Mouse (Mus musculus): Measurements from ENCODE around the gene Apbb2. TPM values are rescaled to one million over a fixed set of nuclear protein-coding genes. Genes with fewer than 3 reads are reported as not detected.
A peak's percentile ranks its signal among the peaks of the same experiment; 100 is the strongest.

The Apbb2 gene
- polyA plus RNA-seq, 1 experiment: 19.1 TPM

DNA sequence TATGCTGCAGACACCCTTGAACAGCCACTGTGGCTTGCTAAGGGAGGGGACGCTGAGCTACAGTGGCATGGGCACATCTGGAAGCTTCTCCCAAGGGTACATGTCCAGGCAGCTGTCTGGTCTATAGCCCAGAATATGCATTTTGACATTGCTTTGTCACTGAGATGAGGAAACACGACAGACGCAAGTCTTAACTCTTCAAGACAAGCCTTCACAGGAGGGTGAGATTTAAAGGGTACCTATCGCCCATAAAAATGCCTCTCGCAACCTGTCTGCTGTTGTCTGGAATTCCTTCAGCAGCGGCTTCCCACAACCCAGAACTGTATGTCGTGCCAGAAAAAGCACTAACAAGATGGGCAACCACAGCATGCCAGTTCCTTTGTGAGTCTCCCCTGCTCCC is 60.5 kb downstream of the Apbb2 start:
- peaks cover 88% of the 10 kb centered on the region for H3K79me2 ChIP-seq (ENCODE audit: control insufficient read depth, insufficient read depth)
- H3K4me2 ChIP-seq (ENCODE audit: low read depth): no peak overlapping the region
- H3K4me3 ChIP-seq: no peak overlapping the region
- H3K36me3 ChIP-seq (ENCODE audit: control insufficient read depth, insufficient read depth): no peaks in the 10 kb centered on the region
- no peak overlapping the region for H3ac ChIP-seq (ENCODE audit: control insufficient read depth, insufficient read length)
- no peaks in the 10 kb centered on the region for H3K27me3 ChIP-seq (ENCODE audit: control insufficient read depth, insufficient read depth, insufficient read length)
- no peak for TF ChIP-seq CEBPB (IDR thresholded peaks at IDR 0.05; ENCODE audit: insufficient read depth, poor library complexity, severe bottlenecking)

GRCm38 (mm10) chr5:66553933-66554332 is 64.7 kb downstream of the Apbb2 start:
- no peak overlapping the region for H3K4me2 ChIP-seq (ENCODE audit: low read depth)
- peaks cover 84% of the 10 kb centered on the region for H3K79me2 ChIP-seq (ENCODE audit: control insufficient read depth, insufficient read depth)
- no peak overlapping the region for H3ac ChIP-seq (ENCODE audit: control insufficient read depth, insufficient read length)
- no peaks in the 10 kb centered on the region for H3K36me3 ChIP-seq (ENCODE audit: control insufficient read depth, insufficient read depth)
- H3K27me3 ChIP-seq (ENCODE audit: control insufficient read depth, insufficient read depth, insufficient read length): no peaks in the 10 kb centered on the region
- no peak overlapping the region for H3K4me3 ChIP-seq
- TF ChIP-seq POLR2A (IDR thresholded peaks at IDR 0.05; ENCODE audit: insufficient read length, low read depth): no peak
- TF ChIP-seq TCF12 (IDR thresholded peaks at IDR 0.05; ENCODE audit: insufficient read depth, poor library complexity, severe bottlenecking): no peak
- no peak for TF ChIP-seq SRF (IDR thresholded peaks at IDR 0.05; ENCODE audit: control insufficient read depth, insufficient read length, low read depth)
- TF ChIP-seq POLR2AphosphoS2 (IDR thresholded peaks at IDR 0.05; ENCODE audit: insufficient read length, low read depth): no peak
- TF ChIP-seq CEBPB (IDR thresholded peaks at IDR 0.05; ENCODE audit: insufficient read depth, poor library complexity, severe bottlenecking): no peak
- TF ChIP-seq MYOD1 (IDR thresholded peaks at IDR 0.05; ENCODE audit: control insufficient read depth in 1 of 3, insufficient read length in 2 of 3, low read depth in 2 of 3): no peak
- TF ChIP-seq TCF3 (IDR thresholded peaks at IDR 0.05; ENCODE audit: insufficient read length, low read depth): no peak
- TF ChIP-seq REST (IDR thresholded peaks at IDR 0.05; ENCODE audit: insufficient read depth, insufficient read length): no peak
- no peak for TF ChIP-seq E2F4 (IDR thresholded peaks at IDR 0.05; ENCODE audit: insufficient read depth)
- no peak for TF ChIP-seq USF1 (IDR thresholded peaks at IDR 0.05; ENCODE audit: low read depth)
- TF ChIP-seq MYOG (IDR thresholded peaks at IDR 0.05; ENCODE audit: control insufficient read depth in 1 of 3, insufficient read depth in 1 of 3, insufficient read length in 2 of 3, low read depth in 2 of 3): no peak
- TF ChIP-seq MAX (IDR thresholded peaks at IDR 0.05; ENCODE audit: low read depth): no peak

- no peaks in the 10 kb centered on the region for H3K27me3 ChIP-seq (ENCODE audit: control insufficient read depth, insufficient read depth, insufficient read length)
- no peak overlapping the region for H3K4me3 ChIP-seq
- no peak overlapping the region for H3K4me2 ChIP-seq (ENCODE audit: low read depth)
- no peak overlapping the region for H3ac ChIP-seq (ENCODE audit: control insufficient read depth, insufficient read length)
- H3K79me2 ChIP-seq (ENCODE audit: control insufficient read depth, insufficient read depth): peaks cover 79% of the 10 kb centered on the region
- H3K36me3 ChIP-seq (ENCODE audit: control insufficient read depth, insufficient read depth): no peaks in the 10 kb centered on the region
- TF ChIP-seq CEBPB (IDR thresholded peaks at IDR 0.05; ENCODE audit: insufficient read depth, poor library complexity, severe bottlenecking) (no peak), USF1 (IDR thresholded peaks at IDR 0.05; ENCODE audit: low read depth) (no peak), MAX (IDR thresholded peaks at IDR 0.05; ENCODE audit: low read depth) (no peak), TCF3 (IDR thresholded peaks at IDR 0.05; ENCODE audit: insufficient read length, low read depth) (no peak), E2F4 (IDR thresholded peaks at IDR 0.05; ENCODE audit: insufficient read depth) (no peak), MYOG (IDR thresholded peaks at IDR 0.05; ENCODE audit: control insufficient read depth in 1 of 3, insufficient read depth in 1 of 3, insufficient read length in 2 of 3, low read depth in 2 of 3) (no peak), TCF12 (IDR thresholded peaks at IDR 0.05; ENCODE audit: insufficient read depth, poor library complexity, severe bottlenecking) (no peak), POLR2A (IDR thresholded peaks at IDR 0.05; ENCODE audit: insufficient read length, low read depth) (no peak), SRF (IDR thresholded peaks at IDR 0.05; ENCODE audit: control insufficient read depth, insufficient read length, low read depth) (no peak), POLR2AphosphoS2 (IDR thresholded peaks at IDR 0.05; ENCODE audit: insufficient read length, low read depth) (no peak), MYOD1 (IDR thresholded peaks at IDR 0.05; ENCODE audit: control insufficient read depth in 1 of 3, insufficient read length in 2 of 3, low read depth in 2 of 3) (no peak), REST (IDR thresholded peaks at IDR 0.05; ENCODE audit: insufficient read depth, insufficient read length) (no peak)
Observed at GRCm38 (mm10) chr5:66552246-66552645, 66.3 kb downstream of the Apbb2 start.

DNA sequence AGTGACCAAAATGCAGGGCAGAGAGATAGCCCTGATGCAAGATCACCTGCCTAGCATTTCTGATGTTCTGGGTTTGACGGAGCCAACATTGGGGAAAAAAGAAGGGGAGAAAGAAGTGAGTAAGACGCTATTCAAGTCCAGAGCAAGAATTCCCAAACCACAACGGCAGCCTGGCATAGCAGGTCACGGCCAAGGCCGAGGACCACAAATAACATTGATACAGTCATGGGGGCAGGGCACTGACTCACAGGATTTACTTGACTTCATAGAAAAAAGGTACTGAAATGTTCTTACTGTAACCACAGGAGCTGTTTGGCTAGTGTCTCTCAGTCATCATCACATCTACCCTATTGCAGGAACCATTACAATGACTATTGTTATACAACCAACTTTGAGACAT is 68.3 kb downstream of the Apbb2 start:
- no peak for TF ChIP-seq TCF3 (IDR thresholded peaks at IDR 0.05; ENCODE audit: insufficient read length, low read depth)
- TF ChIP-seq MYOG (IDR thresholded peaks at IDR 0.05; ENCODE audit: control insufficient read depth in 1 of 3, insufficient read depth in 1 of 3, insufficient read length in 2 of 3, low read depth in 2 of 3): peak in 1 of 3 experiments; percentile 35
- no peak for TF ChIP-seq POLR2AphosphoS2 (IDR thresholded peaks at IDR 0.05; ENCODE audit: insufficient read length, low read depth)
- TF ChIP-seq CEBPB (IDR thresholded peaks at IDR 0.05; ENCODE audit: insufficient read depth, poor library complexity, severe bottlenecking): peak; percentile 42
- peak in 1 of 3 experiments; percentile 43 for TF ChIP-seq MYOD1 (IDR thresholded peaks at IDR 0.05; ENCODE audit: control insufficient read depth in 1 of 3, insufficient read length in 2 of 3, low read depth in 2 of 3)
- H3K4me3 ChIP-seq: no peak overlapping the region
- no peaks in the 10 kb centered on the region for H3K36me3 ChIP-seq (ENCODE audit: control insufficient read depth, insufficient read depth)
- peak overlapping the region; percentile 76 for H3K4me2 ChIP-seq (ENCODE audit: low read depth)
- peaks cover 69% of the 10 kb centered on the region for H3K79me2 ChIP-seq (ENCODE audit: control insufficient read depth, insufficient read depth)
- H3K27me3 ChIP-seq (ENCODE audit: control insufficient read depth, insufficient read depth, insufficient read length): no peaks in the 10 kb centered on the region
- no peak overlapping the region for H3ac ChIP-seq (ENCODE audit: control insufficient read depth, insufficient read length)

GRCm38 (mm10) chr5:66549691-66550090 is 68.9 kb downstream of the Apbb2 start:
- TF ChIP-seq MYOD1 (IDR thresholded peaks at IDR 0.05; ENCODE audit: control insufficient read depth in 1 of 3, insufficient read length in 2 of 3, low read depth in 2 of 3) (no peak), SRF (IDR thresholded peaks at IDR 0.05; ENCODE audit: control insufficient read depth, insufficient read length, low read depth) (no peak), TCF12 (IDR thresholded peaks at IDR 0.05; ENCODE audit: insufficient read depth, poor library complexity, severe bottlenecking) (no peak), MYOG (IDR thresholded peaks at IDR 0.05; ENCODE audit: control insufficient read depth in 1 of 3, insufficient read depth in 1 of 3, insufficient read length in 2 of 3, low read depth in 2 of 3) (no peak), MAX (IDR thresholded peaks at IDR 0.05; ENCODE audit: low read depth) (no peak), E2F4 (IDR thresholded peaks at IDR 0.05; ENCODE audit: insufficient read depth) (no peak), CEBPB (IDR thresholded peaks at IDR 0.05; ENCODE audit: insufficient read depth, poor library complexity, severe bottlenecking) (no peak), POLR2AphosphoS2 (IDR thresholded peaks at IDR 0.05; ENCODE audit: insufficient read length, low read depth) (no peak), REST (IDR thresholded peaks at IDR 0.05; ENCODE audit: insufficient read depth, insufficient read length) (no peak), TCF3 (IDR thresholded peaks at IDR 0.05; ENCODE audit: insufficient read length, low read depth) (no peak), POLR2A (IDR thresholded peaks at IDR 0.05; ENCODE audit: insufficient read length, low read depth) (no peak), USF1 (IDR thresholded peaks at IDR 0.05; ENCODE audit: low read depth) (no peak)
- H3K27me3 ChIP-seq (ENCODE audit: control insufficient read depth, insufficient read depth, insufficient read length): no peaks in the 10 kb centered on the region
- no peak overlapping the region for H3ac ChIP-seq (ENCODE audit: control insufficient read depth, insufficient read length)
- no peaks in the 10 kb centered on the region for H3K36me3 ChIP-seq (ENCODE audit: control insufficient read depth, insufficient read depth)
- no peak overlapping the region for H3K4me3 ChIP-seq
- H3K4me2 ChIP-seq (ENCODE audit: low read depth): peak overlapping the region; percentile 76
- peaks cover 69% of the 10 kb centered on the region for H3K79me2 ChIP-seq (ENCODE audit: control insufficient read depth, insufficient read depth)
